Mouse (Mus musculus) MEL (cell line): ENCODE data around the gene Chrne.
A peak's percentile ranks its signal among the peaks of the same experiment; 100 is the strongest.

Experiments
- CHD2 ChIP-seq: IDR thresholded peaks from 2 replicates; pipeline ENCODE4 v1.6.1; 2011; ENCODE audit warnings: low read length, improper control_type of control experiment
- CTCF ChIP-seq, 3 experiments: IDR thresholded peaks in 2 of 3; conservative IDR thresholded peaks in 1 of 3; 2 replicates each; pipeline ENCODE4 v1.5.1; 2011 to 2012; ENCODE audit warnings: low read length in 3 of 3, low read depth in 2 of 3, mild to moderate bottlenecking in 2 of 3, improper control_type of control experiment in 1 of 3, inconsistent platforms in 1 of 3, mixed read lengths in 1 of 3, moderate library complexity in 1 of 3; ENCODE audit not compliant: control insufficient read depth in 1 of 3, insufficient read depth in 1 of 3, poor library complexity in 1 of 3, severe bottlenecking in 1 of 3
- MAZ ChIP-seq: IDR thresholded peaks from 2 replicates; pipeline ENCODE4 v1.6.1; 2012; ENCODE audit warnings: low read depth, mild to moderate bottlenecking, inconsistent platforms, low read length, improper control_type of control experiment
- ZMIZ1 ChIP-seq: IDR thresholded peaks from 2 replicates; pipeline ENCODE4 v1.6.1; 2012; ENCODE audit warnings: low read depth, mild to moderate bottlenecking, inconsistent platforms, low read length, improper control_type of control experiment, moderate library complexity

- TF ChIP-seq CHD2 (no peak), CTCF (IDR thresholded peaks at IDR 0.05 in 2 of 3, conservative IDR thresholded peaks at IDR 0.05 in 1 of 3; ENCODE audit: control insufficient read depth in 1 of 3, insufficient read depth in 1 of 3, low read depth in 2 of 3, low read length in 3 of 3, poor library complexity in 1 of 3, severe bottlenecking in 1 of 3) (no peak), MAZ (no peak), ZMIZ1 (0 out of 2 replicates have a peak, but pooled peaks have one; percentile 46)
Measured at GRCm38 (mm10) chr11:70637764-70638163, 18.7 kb upstream of the Chrne start.
